Mouse (Mus musculus) naive thymus-derived CD4-positive, alpha-beta T cell, adult 5 months (primary cell): ENCODE measurements around the gene Gm11634. TPM values are rescaled to one million over a fixed set of nuclear protein-coding genes. Genes with fewer than 3 reads are reported as not detected.

Experiments
- polyA plus RNA-seq: library from polyadenylated mRNA; unstranded; fragments of 100-300 nt; shearing (Covaris generic); gene quantifications from one replicate; pipeline ENCODE4 v1.2.1, GENCODE M21; 2017

Gene Gm11634
- polyA plus RNA-seq: not detected

GRCm38 (mm10) chr11:101599156-101599555, at the start of gene Gm11634:
Gene Gm11634 (minus strand): TSS chr11:101599256.

DNA sequence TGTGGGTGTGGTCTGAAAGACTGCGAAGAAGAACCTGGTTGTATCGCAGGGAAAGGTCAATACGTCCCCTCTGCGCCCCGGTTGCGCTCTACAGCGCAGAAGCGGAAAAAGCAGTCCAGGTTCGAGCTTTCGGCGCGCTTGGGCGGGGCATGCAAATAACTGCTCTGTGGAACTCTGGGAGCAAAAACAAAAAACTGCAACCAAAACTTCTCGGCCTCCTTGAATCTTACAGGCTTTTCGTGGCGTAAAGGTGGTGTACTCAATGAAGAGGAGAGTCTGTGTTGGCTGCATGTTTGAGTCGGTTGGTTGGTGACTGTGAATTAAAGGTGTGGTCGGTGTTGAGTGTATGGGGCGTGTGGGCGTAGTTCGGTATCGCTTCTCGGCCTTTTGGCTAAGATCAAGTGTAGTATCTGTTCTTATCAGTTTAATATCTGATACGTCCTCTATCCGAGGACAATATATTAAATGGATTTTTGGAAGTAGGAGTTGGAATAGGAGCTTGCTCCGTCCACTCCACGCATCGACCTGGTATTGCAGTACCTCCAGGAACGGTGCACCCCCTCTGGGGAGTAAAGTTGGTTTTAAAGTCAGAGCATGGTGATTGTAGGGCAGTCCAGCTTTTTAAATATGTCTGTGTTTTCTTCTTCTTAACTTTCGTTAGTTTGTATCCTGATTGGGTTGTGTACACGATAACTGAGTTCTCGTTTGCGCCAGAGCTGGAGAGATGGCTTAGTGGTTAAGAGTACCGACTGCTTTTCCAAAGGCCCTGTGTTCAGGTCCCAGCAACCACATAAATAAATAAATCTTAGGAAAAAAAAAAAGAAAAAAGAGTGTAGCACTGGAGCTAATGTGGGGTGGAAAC, 28.2 kb upstream of the Gm11634 start, which contains the start of gene Rdm1:
TSS of gene Rdm1 (plus strand) at position 201 of the 862 bp plus-strand sequence.

DNA sequence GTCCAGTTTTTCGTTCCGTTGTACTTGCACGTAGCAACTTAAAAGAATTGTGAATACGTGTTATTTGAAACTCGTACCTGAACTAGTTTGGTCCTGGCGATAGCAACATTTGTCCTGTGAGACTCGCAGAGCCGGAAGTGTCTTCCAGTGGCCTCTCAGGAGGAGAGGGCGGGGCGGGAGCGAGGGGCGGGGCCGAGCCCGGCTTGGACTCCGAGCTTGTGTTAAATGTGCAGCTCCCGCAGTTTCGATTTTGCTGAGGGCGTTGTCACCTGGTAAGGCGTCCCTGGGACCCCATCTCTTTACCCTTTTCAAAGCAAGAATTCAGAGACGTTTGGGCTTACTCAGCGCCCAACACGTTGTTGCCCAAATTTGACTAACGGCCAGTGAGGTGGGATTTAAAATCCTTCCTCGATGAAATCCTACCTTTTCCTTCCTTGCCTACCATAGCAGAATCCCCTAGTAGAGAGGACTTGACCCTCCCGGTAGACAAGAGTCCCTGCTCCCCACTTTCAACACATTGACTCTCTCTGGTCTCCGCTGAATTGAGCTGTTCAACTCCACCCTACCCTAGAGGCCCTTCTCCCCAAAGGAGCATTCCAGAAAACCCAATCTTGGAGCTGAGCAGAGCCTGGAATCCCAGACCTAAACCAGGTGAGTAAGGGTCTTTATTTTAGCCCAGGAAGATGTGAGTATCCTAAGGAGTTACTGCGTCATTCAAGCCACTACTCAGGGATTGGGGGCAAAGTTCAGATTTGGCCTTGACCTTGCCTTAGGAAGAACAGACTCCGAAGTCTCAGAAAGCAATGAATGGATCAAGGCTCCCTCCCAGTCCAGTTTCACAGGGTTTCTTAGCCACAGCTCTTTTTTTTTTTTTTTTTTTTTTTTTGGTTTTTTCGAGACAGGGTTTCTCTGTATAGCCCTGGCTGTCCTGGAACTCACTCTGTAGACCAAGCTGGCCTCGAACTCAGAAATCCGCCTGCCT, 16.7 kb downstream of the Gm11634 start, which contains the start of gene Tmem106a:
TSS of gene Tmem106a (plus strand) at position 189 of the 982 bp plus-strand sequence.

GRCm38 (mm10) chr11:101551751-101552475, 47.1 kb downstream of the Gm11634 start, which contains the start of the genes Brca1 and Nbr1:
Gene Brca1 (minus strand): TSS chr11:101551955.
Gene Nbr1 (plus strand): TSS chr11:101552149.

Other genes starting within 250 kb of the Gm11634 start
- not detected for gene G6pc, start 231.7 kb downstream of the Gm11634 start, polyA plus RNA-seq
- gene Aarsd1, start 181.6 kb downstream of the Gm11634 start, polyA plus RNA-seq: 27.6 TPM
- gene Gm27029, start 174.5 kb downstream of the Gm11634 start, polyA plus RNA-seq: not detected
- 29.5 TPM for gene Rundc1, start 174.2 kb downstream of the Gm11634 start, polyA plus RNA-seq
- 3.8 TPM for gene Ptges3l, start 173.9 kb downstream of the Gm11634 start, polyA plus RNA-seq
- gene Rpl27, start 157.0 kb downstream of the Gm11634 start, polyA plus RNA-seq: 269 TPM
- 128 TPM for gene Ifi35, start 150.8 kb downstream of the Gm11634 start, polyA plus RNA-seq
- 0.25 TPM for gene Rnd2, start 134.3 kb downstream of the Gm11634 start, polyA plus RNA-seq
- gene Vat1, start 133.0 kb downstream of the Gm11634 start, polyA plus RNA-seq: 0.36 TPM
- 4.3 TPM for gene Brca1, start 47.3 kb downstream of the Gm11634 start, polyA plus RNA-seq
- gene Nbr1, start 47.1 kb downstream of the Gm11634 start, polyA plus RNA-seq: 127 TPM
- 2.2 TPM for gene Tmem106a, start 17.0 kb downstream of the Gm11634 start, polyA plus RNA-seq
- 30.2 TPM for gene Rdm1, start 27.9 kb upstream of the Gm11634 start, polyA plus RNA-seq
- 1.8 TPM for gene Arl4d, start 66.3 kb upstream of the Gm11634 start, polyA plus RNA-seq
- gene Dhx8, start 133.7 kb upstream of the Gm11634 start, polyA plus RNA-seq: 73.4 TPM
- not detected for gene Etv4, start 186.1 kb upstream of the Gm11634 start, polyA plus RNA-seq